Mouse (Mus musculus) forebrain, embryonic 14.5 days (tissue): ENCODE measurements around the gene Gm17606. TPM values are rescaled to one million over a fixed set of nuclear protein-coding genes. Genes with fewer than 3 reads are reported as not detected.
A peak's percentile ranks its signal among the peaks of the same experiment; 100 is the strongest.

ENCODE experiments used
- ATAC-seq: fragments of 200-750 bp; cut with Nextera tagmentation; 2 replicates; pipeline ENCODE4 v1.8.0; 2017; ENCODE audit warnings: mild to moderate bottlenecking, moderate library complexity
- DNase-seq: peaks from one replicate; pipeline ENCODE4 v3.0.0-alpha.2; 2015; ENCODE audit warnings: low spot score
- H3K27ac ChIP-seq: fragments of 300-500 bp; sonication (generic); 2 replicates; pipeline ENCODE4 v1.5.1; 2014; ENCODE audit warnings: low read depth, mild to moderate bottlenecking, control low read depth, low read length, moderate library complexity
- H3K27me3 ChIP-seq: fragments of 300-500 bp; sonication (generic); replicated peaks from 2 replicates; pipeline ENCODE4 v1.6.1; 2014; ENCODE audit warnings: low read length, control low read depth, mixed read lengths; ENCODE audit not compliant: control insufficient read depth, insufficient read depth
- H3K36me3 ChIP-seq: fragments of 300-500 bp; sonication (generic); 2 replicates; pipeline ENCODE4 v1.6.1; 2014; ENCODE audit warnings: low read length, control low read depth; ENCODE audit not compliant: control insufficient read depth, insufficient read depth
- H3K4me1 ChIP-seq: fragments of 300-500 bp; sonication (generic); 2 replicates; pipeline ENCODE4 v1.6.1; 2014; ENCODE audit warnings: antibody characterized with exemption, low read length, control low read depth; ENCODE audit not compliant: control insufficient read depth, insufficient read depth
- H3K4me2 ChIP-seq: fragments of 300-500 bp; sonication (generic); 2 replicates; pipeline ENCODE4 v1.6.1; 2014; ENCODE audit warnings: mild to moderate bottlenecking, control low read depth, low read length
- H3K4me3 ChIP-seq: fragments of 300-500 bp; sonication (generic); 2 replicates; pipeline ENCODE4 v1.5.1; 2014; ENCODE audit warnings: low read depth, low read length, control low read depth
- H3K9ac ChIP-seq: fragments of 300-500 bp; sonication (generic); 2 replicates; pipeline ENCODE4 v1.6.1; 2014; ENCODE audit warnings: mild to moderate bottlenecking, low read length, control low read depth, moderate library complexity
- H3K9me3 ChIP-seq: fragments of 300-500 bp; sonication (generic); replicated peaks from 2 replicates; pipeline ENCODE4 v1.6.1; 2016; ENCODE audit warnings: low read length, control low read depth, mixed read lengths; ENCODE audit not compliant: control insufficient read depth
- WGBS: fragments of 180-500 bp; shearing (Covaris S2); extraction: QIAGEN DNeasy Blood & Tissue Kit; methylation state at CpG from one replicate; pipeline ENCODE4 v1.1.7; 2014; 5-methylcytosine and 5-hydroxymethylcytosine counted together
- polyA plus RNA-seq: library from polyadenylated mRNA; unstranded; fragments of >200 nt; fragmentation: Nextera tagmentation; extraction: Ambion mirVana; gene quantifications from 2 replicates; pipeline ENCODE4 v1.2.1, GENCODE M21; 2014

Gm17606 gene
- polyA plus RNA-seq, 1 experiment from 2014 or later = not detected

DNA sequence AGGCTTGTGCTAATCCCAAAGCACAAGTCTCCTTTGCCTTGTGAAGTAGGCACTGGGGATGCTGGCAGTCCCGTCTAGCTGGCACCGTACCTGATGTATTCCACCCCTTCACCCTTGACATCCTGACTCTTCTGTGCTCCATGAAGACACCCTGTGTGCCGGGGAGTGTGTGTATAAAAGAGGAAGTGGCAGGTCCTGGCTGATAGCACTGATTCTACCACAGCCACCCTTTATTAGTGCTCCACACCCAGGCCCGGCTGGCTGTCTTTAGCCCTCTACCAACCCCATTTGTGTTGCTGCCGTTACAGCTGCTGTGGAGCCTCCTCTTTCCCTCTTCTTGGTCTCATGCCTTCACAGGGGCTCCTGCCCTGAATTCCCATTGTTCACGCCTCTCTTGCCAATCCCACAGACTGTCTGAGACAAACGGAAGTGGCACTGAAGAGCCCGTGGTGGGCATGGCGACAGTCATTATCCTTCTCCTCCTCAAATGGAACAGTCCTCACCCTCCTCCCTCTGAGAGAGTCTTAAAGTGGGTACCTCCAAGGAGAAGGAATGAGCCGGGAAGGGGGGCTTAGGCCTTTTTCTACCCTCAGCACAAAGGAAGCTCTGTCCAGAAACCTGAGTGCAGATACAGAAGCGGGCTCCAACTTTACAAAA is 10.0 kb upstream of the Gm17606 start:
- Histone ChIP-seq H3K27me3 (no peaks in the 10 kb centered on the region), H3K4me2 (no peak overlapping the region), H3K4me3 (no peak overlapping the region), H3K4me1 (no peaks in the 10 kb centered on the region), H3K36me3 (peaks cover 49% of the 10 kb centered on the region), H3K9ac (no peak overlapping the region), H3K27ac (no peak overlapping the region), H3K9me3 (no peaks in the 10 kb centered on the region)
- ATAC-seq (no peak), DNase-seq (no peak)
- WGBS = 77% methylated on average over 11 of the region's 11 CpGs

DNA sequence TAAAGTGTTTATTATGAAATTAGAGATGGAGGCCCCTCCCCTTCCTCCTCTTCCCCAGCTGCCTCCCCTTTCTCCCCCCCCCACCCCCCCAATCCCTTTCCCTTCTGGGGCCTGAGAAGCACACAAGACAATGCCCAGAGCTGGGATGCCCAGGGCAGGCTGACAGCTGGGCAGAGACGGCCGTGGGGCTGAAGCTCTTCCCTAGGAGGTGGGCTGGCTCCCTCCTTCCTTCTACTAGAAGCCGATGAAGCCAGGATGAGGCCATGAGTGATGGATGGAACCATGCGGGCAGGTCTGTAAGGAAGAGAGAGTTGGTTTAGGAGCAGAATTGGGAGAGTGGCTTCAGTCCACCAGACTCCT is 9.5 kb upstream of the Gm17606 start:
- H3K27ac ChIP-seq = no peak overlapping the region
- DNase-seq (no peak), ATAC-seq (no peak)
- H3K27me3 ChIP-seq = no peaks in the 10 kb centered on the region
- H3K9ac ChIP-seq = no peak overlapping the region
- no peak overlapping the region for H3K4me3 ChIP-seq
- no peaks in the 10 kb centered on the region for H3K4me1 ChIP-seq
- no peak overlapping the region for H3K4me2 ChIP-seq
- no peaks in the 10 kb centered on the region for H3K9me3 ChIP-seq
- H3K36me3 ChIP-seq = peaks cover 54% of the 10 kb centered on the region
- 77% methylated on average over 4 of the region's 4 CpGs for WGBS

DNA sequence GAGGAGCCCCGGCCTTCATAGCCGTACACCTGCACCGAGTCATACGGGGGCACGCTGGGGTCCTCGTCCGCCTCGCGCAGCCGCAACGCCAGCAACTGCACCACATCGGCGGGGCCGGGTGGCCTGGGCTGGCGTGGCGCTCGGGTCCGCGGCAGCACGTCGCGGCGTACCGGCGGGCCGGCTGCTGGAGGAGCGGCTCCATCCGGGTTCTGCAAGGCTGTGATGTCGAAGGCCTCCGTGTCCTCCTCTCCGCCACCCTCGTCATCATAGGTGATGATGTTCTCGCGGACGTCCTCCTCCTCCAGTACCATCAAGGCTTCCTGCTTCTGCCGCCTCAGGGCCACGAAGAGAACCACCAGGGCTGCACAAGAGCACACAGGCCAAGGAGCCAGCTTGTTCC is 8.5 kb upstream of the Gm17606 start:
- Histone ChIP-seq H3K9me3 (no peaks in the 10 kb centered on the region), H3K27me3 (no peaks in the 10 kb centered on the region), H3K9ac (no peak overlapping the region), H3K36me3 (peaks cover 64% of the 10 kb centered on the region), H3K4me3 (no peak overlapping the region), H3K4me1 (no peaks in the 10 kb centered on the region), H3K27ac (no peak overlapping the region), H3K4me2 (no peak overlapping the region)
- DNase-seq (no peak), ATAC-seq (no peak)
- 97% methylated on average over 37 of the region's 37 CpGs for WGBS

DNA sequence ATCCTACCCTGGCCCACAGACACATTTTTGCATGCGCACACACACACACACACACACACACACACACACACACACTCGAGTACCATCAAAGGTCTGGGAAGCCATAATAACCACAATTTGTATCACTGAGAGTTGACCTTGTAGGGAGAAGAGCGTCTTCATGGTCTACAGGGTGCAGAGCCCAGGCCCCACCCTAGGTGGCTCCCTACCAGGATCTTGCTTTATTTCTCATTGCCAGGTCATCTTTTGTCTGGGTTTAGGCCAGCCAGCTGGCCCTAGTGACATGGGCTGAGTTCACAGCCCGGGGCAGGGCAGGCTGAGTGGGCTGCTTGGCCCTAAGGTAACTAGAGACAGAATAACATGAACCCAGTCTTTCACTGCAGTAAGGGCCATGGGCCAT is 6.6 kb upstream of the Gm17606 start:
- no peak overlapping the region for H3K4me3 ChIP-seq
- no peak overlapping the region for H3K27ac ChIP-seq
- DNase-seq (no peak), ATAC-seq (no peak)
- peaks cover 76% of the 10 kb centered on the region for H3K36me3 ChIP-seq
- H3K9ac ChIP-seq = no peak overlapping the region
- 91% methylated on average over 4 of the region's 4 CpGs for WGBS
- no peaks in the 10 kb centered on the region for H3K9me3 ChIP-seq
- H3K4me2 ChIP-seq = no peak overlapping the region
- H3K4me1 ChIP-seq = no peaks in the 10 kb centered on the region
- no peaks in the 10 kb centered on the region for H3K27me3 ChIP-seq

DNA sequence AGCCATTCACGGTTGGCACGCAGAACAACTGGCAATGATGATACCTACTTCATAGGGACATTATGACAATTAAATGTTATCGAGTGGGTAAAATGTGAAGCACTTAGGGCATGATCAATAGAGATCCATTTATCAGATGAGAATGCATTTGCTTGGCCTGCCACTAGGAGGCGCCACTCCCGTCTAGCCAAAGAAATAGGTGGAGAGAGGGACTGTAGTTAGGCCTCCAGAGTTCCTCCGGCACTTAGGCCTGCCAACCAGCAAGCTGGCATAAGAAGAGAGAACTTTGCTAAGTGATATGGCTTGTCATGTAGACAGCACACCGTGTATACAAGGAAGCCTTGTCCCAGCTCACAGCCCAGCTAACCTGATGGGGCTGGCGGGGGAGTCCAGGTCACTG is 3.8 kb upstream of the Gm17606 start:
- Histone ChIP-seq H3K4me3 (no peak overlapping the region), H3K27me3 (no peaks in the 10 kb centered on the region), H3K9me3 (no peaks in the 10 kb centered on the region), H3K4me1 (peaks cover 3% of the 10 kb centered on the region), H3K36me3 (peaks cover 58% of the 10 kb centered on the region), H3K4me2 (no peak overlapping the region), H3K27ac (no peak overlapping the region), H3K9ac (no peak overlapping the region)
- DNase-seq = peak; percentile 49
- no peak for ATAC-seq
- WGBS = 53% methylated on average over 8 of the region's 8 CpGs

DNA sequence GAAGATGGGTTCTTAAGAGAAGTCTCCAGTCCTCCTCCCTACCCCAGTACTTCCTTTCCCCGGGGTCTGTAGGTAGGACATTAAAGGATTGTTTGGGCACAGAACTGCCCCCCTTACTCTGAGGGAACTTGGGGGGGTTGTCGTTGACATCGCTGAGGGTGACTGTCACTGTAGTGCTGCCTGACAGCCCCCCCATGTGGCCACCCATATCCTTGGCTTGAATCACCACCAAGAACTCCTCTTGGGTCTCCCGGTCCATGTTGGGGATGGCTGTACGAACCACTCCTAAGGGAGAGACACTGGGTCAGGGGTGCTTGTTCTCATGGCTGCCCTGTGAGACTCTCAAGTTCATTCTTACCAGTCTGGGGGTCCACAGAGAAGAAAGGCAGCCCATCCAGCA is 2.5 kb upstream of the Gm17606 start:
- ATAC-seq (no peak), DNase-seq (no peak)
- H3K27me3 ChIP-seq = no peaks in the 10 kb centered on the region
- WGBS = 78% methylated on average over 5 of the region's 5 CpGs
- H3K4me3 ChIP-seq = no peak overlapping the region
- H3K27ac ChIP-seq = no peak overlapping the region
- no peak overlapping the region for H3K4me2 ChIP-seq
- H3K4me1 ChIP-seq = peaks cover 3% of the 10 kb centered on the region
- no peaks in the 10 kb centered on the region for H3K9me3 ChIP-seq
- H3K9ac ChIP-seq = no peak overlapping the region
- H3K36me3 ChIP-seq = peaks cover 56% of the 10 kb centered on the region

DNA sequence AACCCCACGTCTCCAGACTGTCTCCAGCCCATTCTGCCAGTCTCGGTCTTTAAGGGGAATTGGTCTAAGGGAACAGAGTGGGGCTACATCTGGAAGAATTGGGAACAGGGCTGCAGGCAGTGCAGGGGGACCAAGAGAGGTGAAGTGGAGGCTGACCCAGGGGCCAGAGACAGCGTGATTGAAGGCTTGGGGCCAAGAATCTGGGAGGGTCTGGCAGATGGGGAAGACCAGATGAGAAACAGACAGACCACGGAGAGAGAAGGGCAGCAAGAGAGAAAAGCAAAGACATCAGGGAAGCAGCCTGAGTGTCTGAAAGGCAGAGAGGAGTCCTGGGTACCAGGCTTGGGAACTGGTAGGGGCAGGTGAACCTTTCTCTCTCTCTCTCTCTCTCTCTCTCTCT is 631 bp upstream of the Gm17606 start:
- WGBS = 24% methylated on average over 4 of the region's 4 CpGs
- peaks cover 61% of the 10 kb centered on the region for H3K36me3 ChIP-seq

DNA sequence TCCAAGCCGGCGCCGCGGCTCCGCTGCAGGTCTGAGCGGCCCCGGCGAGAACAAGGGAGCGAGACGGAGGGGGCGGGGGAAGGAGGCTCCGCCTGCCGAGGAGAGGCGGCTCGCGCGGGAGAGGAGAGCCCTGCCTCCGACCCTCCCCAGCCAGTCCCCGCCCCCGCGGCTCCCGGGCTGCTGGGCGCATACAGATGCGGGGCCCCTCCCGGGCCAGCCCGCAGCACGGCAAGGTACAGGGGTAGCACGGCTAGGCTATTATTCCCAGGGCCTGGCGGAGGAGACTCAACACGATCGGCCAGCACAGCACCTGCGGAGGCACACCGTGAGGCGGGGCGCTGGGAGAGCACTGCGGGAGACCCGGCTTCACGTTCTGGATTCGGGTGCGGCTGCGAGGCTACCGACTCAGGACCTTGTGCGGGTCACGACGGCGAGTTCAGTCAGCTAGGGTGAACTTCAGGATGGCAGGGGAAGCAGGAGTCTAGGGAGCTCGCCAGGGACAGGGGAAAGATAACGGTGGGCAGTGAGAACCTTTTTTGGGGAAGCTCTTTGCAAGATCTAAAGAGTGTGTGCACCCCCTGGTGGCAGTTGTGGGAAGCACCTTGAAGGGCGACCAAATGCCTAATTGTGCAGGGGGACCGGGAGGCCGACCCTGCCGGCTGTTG is 685 bp downstream of the Gm17606 start, which contains the start of gene Cdh24:
TSS of gene Cdh24 (minus strand) at position 60 of the 665 bp plus-strand sequence.
- under 1% methylated on average over 43 of the region's 52 CpGs for WGBS
- Histone ChIP-seq H3K4me1 (peaks cover 3% of the 10 kb centered on the region), H3K4me2 (peak within 1 kb of the TSS; percentile 95), H3K27ac (peak within 1 kb of the TSS; percentile 86), H3K9ac (peak within 1 kb of the TSS; percentile 95), H3K4me3 (peak within 1 kb of the TSS; percentile 74), H3K9me3 (no peaks in the 10 kb centered on the region), H3K27me3 (no peaks in the 10 kb centered on the region), H3K36me3 (peaks cover 64% of the 10 kb centered on the region)
- DNase-seq = peak; percentile 96
- ATAC-seq = peak; percentile 95

More for the DNA sequence above, 631 bp upstream of the Gm17606 start:
- ATAC-seq (no peak), DNase-seq (no peak)
- Histone ChIP-seq H3K27ac (no peak overlapping the region), H3K9me3 (no peaks in the 10 kb centered on the region), H3K4me1 (peaks cover 3% of the 10 kb centered on the region), H3K4me3 (peak overlapping the region; percentile 74), H3K9ac (peak overlapping the region; percentile 95), H3K4me2 (peak overlapping the region; percentile 95), H3K27me3 (no peaks in the 10 kb centered on the region)

DNA sequence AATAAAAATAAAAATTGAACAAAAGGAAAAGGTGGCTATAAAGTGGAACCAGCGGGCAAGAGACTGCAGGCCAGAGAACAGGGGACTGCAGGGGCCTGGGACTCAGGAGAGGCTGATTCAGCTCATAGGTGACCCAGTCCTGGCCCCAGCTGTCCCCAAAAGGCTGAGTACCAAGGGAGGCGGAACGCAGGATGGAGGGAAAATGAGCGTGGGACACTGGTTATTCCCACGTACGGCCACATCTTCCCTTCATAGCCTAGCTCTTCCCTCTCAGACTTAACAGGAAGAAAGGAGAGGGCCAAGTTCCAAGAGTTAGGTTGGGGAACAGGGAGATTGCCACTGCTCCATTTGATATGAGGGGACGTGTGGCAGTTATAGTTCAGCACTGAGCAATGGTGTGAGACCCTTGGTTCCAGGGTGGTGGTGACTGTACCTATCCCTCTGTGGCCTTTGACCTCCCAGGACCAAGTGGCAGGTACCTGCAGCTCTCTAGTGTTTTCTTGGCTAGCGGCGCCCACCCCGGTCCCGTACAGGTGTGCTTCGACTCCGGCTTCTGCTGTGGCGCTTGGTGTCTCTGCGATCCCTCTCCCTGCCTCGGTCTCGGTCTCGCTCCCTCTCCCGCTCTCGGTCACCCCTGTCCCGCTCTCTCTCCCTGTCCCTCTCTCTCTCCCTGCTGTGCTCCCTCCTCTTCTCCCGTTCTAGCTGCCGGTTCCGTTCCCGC is 1.6 kb downstream of the Gm17606 start:
- no peak for DNase-seq
- Histone ChIP-seq H3K36me3 (peaks cover 64% of the 10 kb centered on the region), H3K4me3 (no peak overlapping the region), H3K4me2 (no peak overlapping the region), H3K27me3 (no peaks in the 10 kb centered on the region), H3K27ac (no peak overlapping the region), H3K9ac (no peak overlapping the region), H3K4me1 (peaks cover 3% of the 10 kb centered on the region), H3K9me3 (no peaks in the 10 kb centered on the region)
- no peak for ATAC-seq
- 78% methylated on average over 25 of the region's 25 CpGs for WGBS
